Mouse (Mus musculus) heart, postnatal 4 days (tissue): Measurements from ENCODE around the gene Colgalt1. TPM values are rescaled to one million over a fixed set of nuclear protein-coding genes. Genes with fewer than 3 reads are reported as not detected.

Source experiments
- DNase-seq: peaks from one replicate; pipeline ENCODE4 v3.0.0; 2021
- microRNA-seq, 2 experiments: library from miRNA; unstranded; fragments of <30 nt; microRNA quantifications; one replicate each; pipeline ENCODE4 v1.2.0; 2021 to 2022
- total RNA-seq, 2 experiments: library from RNA; stranded (reverse); gene quantifications; 2 replicates each; pipeline ENCODE4 v1.2.3; 2021

The Colgalt1 gene
- total RNA-seq, 2 experiments from 2014 or later = 48.0 to 50.3 TPM

DNA sequence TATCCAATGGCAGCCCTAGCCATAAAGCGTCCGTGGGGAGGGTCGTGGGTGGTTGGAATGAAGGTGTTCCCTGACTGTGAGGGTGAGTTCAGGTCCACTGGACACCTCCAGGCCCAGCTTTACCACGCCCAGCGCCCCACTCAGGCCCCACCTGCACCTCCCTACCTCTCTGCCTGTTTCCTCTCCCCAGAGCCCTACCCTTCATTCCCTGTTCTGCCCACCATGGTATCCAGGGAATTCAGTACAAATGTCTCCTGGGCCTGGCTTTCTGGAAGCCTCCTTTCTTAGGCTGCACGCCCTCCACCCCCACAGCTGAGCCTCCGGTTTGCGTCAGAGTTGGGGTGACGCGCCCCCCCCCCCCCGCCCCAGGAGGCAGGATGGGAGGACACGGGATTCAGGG is 59.4 kb downstream of the Colgalt1 start:
- no peak for DNase-seq

DNA sequence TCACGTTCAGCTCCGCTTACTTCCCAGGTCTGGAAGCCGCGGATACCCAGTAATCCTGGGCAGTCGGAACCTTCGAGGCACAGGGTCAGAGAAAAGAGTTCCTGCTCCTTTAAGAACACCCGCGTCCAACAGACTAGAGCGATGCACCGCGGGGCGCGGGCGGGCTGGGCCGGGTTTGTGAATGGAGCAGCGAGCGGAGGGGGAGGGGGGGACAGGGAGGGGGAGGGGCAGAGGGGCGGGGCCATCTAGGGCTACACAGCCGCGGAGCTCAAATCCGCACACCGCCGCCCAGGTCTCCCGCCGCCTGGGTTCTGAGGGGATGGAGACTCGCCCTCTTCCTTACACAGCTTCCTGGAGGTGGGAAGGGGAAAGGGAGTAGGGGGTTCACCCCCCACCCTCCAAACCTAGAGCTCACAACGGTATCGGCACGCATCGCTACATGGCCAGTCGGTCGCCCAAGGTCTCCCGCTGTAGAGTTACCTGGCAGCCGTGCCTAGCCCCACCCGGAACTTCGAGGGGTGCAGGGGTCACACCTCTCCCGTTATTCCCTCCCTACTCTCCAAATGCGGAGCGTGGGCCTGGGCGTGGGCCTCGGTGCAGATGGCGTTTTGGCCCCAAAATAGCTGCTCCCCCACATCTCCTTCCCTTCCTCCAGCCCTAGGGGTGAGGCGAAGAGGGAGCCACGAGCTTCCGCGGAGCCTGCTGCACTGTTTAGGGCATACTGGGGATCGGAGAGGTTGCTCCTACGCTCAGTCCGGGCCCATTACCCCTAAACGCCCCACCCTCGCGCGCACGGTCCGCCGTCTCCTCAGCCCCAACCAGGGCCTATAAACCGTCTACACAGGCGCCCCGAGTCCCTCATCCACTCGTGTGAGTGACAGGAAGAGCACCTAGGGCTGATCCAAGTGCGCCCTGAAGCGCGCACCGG is 60.1 kb downstream of the Colgalt1 start:
- DNase-seq = peak; percentile 57

DNA sequence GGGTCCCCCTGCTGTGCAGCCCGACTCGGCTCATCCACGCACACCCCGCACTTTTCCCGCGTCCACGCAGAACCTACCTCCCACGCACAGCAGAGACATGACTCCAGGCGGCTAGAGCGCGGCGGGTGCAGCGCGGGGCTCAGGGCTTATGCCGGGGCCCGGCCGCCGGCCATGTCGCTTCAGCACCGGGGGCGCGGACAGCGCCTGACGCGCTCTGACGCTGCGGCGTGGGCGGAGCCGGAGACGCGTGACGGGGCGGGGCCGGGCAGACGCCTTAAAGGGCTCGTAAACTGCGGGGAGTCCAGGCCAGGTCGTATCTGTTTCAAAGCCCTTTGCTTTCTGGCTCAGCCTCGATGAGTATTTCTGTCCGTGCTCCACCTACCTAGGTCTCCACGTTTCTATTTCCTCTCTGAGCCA is 60.8 kb downstream of the Colgalt1 start, which contains the start of gene Unc13a:
TSS of gene Unc13a (minus strand) at position 209 of the 417 bp plus-strand sequence.
- DNase-seq = peak; percentile 96

DNA sequence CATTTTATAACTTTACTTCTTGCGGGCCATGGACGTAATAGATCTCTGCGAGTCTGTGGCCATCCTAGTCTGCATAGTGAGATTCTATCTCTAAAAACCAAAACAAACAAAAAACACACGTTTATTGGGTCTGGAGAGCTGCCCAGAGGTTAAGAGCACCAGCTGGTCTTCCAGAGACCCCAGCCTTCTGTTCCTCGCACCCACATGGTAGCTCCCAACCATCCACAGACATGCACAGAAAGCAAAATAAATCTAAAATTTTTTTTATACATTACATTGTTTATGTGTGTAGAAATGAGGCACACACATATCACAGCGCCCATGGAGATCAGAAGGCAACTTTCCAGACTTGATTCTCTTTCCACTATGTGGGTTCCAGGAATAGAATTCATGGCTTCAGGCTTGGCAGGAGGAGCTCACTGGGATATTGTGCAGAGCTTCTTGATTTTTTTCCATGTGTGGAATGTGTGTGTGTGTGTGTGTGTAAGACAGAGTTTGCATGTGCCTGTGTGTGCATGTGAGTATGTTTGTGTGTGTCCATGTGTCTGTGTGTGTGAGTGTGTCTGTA is 61.5 kb downstream of the Colgalt1 start:
- no peak for DNase-seq

DNA sequence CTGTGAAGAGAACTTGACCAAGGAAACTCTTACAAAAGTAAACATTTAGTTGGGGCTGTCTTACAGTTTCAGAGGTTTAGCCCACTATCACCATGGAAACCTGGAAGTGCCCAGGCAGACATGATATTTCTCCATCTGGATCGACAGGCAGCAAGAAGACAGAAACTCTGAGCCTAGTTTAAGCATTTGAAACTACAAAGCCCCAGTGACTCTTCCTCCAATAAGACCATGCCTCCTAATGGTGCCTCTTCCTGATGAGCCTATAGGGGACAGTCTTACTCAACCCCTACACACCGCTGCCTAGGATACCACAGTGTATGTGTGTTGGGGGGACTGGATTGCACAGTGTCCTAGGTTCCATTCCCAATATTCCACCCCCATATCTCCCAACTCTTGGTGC is 63.3 kb downstream of the Colgalt1 start:
- DNase-seq = no peak

Small RNA genes lying within 50 kb of the gene (microRNA-seq; reads per million reads assigned to microRNA genes)
- gene Mir6769b = 0 reads per million in 2 experiments

Other genes with a start within 250 kb of the Colgalt1 start
- 100 to 1,000 TPM in 1 of 2 experiments, 10 to 100 TPM in 1; 99.4 to 106 TPM for gene Use1, start 244.2 kb upstream of the Colgalt1 start, total RNA-seq
- 1 to 10 TPM; 7.9 to 9.9 TPM for gene Ocel1, start 239.7 kb upstream of the Colgalt1 start, total RNA-seq
- gene Nr2f6, start 229.0 kb upstream of the Colgalt1 start, total RNA-seq = 10 to 100 TPM; 64.9 to 66.4 TPM
- 10 to 100 TPM; 27.2 to 27.9 TPM for gene Ushbp1, start 215.2 kb upstream of the Colgalt1 start, total RNA-seq
- gene Babam1, start 214.1 kb upstream of the Colgalt1 start, total RNA-seq = 10 to 100 TPM; 69.4 to 70.7 TPM
- 1 to 10 TPM; 9.8 TPM for gene Ankle1, start 205.0 kb upstream of the Colgalt1 start, total RNA-seq
- 10 to 100 TPM; 37.7 to 39.3 TPM for gene Abhd8, start 147.3 kb upstream of the Colgalt1 start, total RNA-seq
- gene Mrpl34, start 146.0 kb upstream of the Colgalt1 start, total RNA-seq = 100 to 1,000 TPM in 1 of 2 experiments, 10 to 100 TPM in 1; 96.0 to 107 TPM
- 10 to 100 TPM; 42.0 to 46.2 TPM for gene Dda1, start 141.8 kb upstream of the Colgalt1 start, total RNA-seq
- gene Ano8, start 125.0 kb upstream of the Colgalt1 start, total RNA-seq = 10 to 100 TPM; 13.5 to 15.4 TPM
- 10 to 100 TPM; 17.8 to 20.1 TPM for gene Gtpbp3, start 122.9 kb upstream of the Colgalt1 start, total RNA-seq
- 10 to 100 TPM; 35.8 to 43.2 TPM for gene Plvap, start 99.2 kb upstream of the Colgalt1 start, total RNA-seq
- gene Ccdc194, start 85.3 kb upstream of the Colgalt1 start, total RNA-seq = under 1 TPM; 0.14 to 0.29 TPM
- 10 to 100 TPM; 12.8 to 13.8 TPM for gene Bst2, start 73.5 kb upstream of the Colgalt1 start, total RNA-seq
- gene Mvb12a, start 68.1 kb upstream of the Colgalt1 start, total RNA-seq = 10 to 100 TPM; 31.6 to 32.4 TPM
- not detected for gene Tmem221, start 52.1 kb upstream of the Colgalt1 start, total RNA-seq
- not detected for gene Nxnl1, start 44.4 kb upstream of the Colgalt1 start, total RNA-seq
- 10 to 100 TPM; 77.0 to 80.3 TPM for gene Slc27a1, start 42.1 kb upstream of the Colgalt1 start, total RNA-seq
- 10 to 100 TPM; 92.0 to 95.5 TPM for gene Pgls, start 18.8 kb upstream of the Colgalt1 start, total RNA-seq
- gene Fam129c, start 13.3 kb upstream of the Colgalt1 start, total RNA-seq = 1 to 10 TPM; 1.3 to 2.3 TPM
- gene Unc13a, start 60.8 kb downstream of the Colgalt1 start, total RNA-seq = 1 to 10 TPM; 1.3 to 1.4 TPM
- 10 to 100 TPM; 15.8 TPM for gene Jak3, start 65.3 kb downstream of the Colgalt1 start, total RNA-seq
- 1 to 10 TPM; 6.6 to 6.9 TPM for gene Insl3, start 78.2 kb downstream of the Colgalt1 start, total RNA-seq
- 1 to 10 TPM; 7.5 to 7.6 TPM for gene B3gnt3, start 90.8 kb downstream of the Colgalt1 start, total RNA-seq
- gene Fcho1, start 114.7 kb downstream of the Colgalt1 start, total RNA-seq = 1 to 10 TPM; 1.6 to 2.4 TPM